Mouse (Mus musculus) spleen, postnatal 14 days (tissue): ENCODE data around the gene Tnfrsf11a.
"Not testable (repeated sequence)": the region's sequence is repeated elsewhere in the genome, so short reads cannot be mapped to it uniquely, and the experiment has no call there.

Source experiments
- DNase-seq, 2 experiments: peaks; one replicate each; pipeline ENCODE4 v3.0.0; 2021 to 2022; ENCODE audit warnings: low spot score in 2 of 2

Tnfrsf11a gene

GRCm38 (mm10) chr1:105780457-105781364 lies at the start of gene Tnfrsf11a:
Gene Tnfrsf11a (plus strand): TSS chr1:105780718.
- peak; percentile 20 to 24 for DNase-seq

DNA sequence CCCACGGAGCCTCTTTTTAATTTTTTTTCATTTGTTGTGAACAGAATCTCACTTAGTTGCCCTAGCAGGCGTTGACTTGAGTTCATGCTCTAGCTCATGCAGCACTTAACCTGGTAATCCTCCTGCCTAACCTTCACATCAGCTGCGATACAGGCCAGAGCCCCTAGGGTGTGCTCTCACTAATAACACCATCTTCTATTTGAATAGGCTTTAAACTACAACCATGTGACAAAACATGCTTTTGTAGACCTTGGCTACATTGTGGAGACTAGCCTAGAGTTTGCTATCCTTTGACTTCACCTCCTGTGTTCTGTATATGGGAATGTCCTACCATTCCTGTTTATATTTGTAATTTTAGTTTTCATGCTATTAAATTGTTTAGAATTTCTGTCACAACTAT lies 45.2 kb upstream of the Tnfrsf11a start:
- no peak for DNase-seq

DNA sequence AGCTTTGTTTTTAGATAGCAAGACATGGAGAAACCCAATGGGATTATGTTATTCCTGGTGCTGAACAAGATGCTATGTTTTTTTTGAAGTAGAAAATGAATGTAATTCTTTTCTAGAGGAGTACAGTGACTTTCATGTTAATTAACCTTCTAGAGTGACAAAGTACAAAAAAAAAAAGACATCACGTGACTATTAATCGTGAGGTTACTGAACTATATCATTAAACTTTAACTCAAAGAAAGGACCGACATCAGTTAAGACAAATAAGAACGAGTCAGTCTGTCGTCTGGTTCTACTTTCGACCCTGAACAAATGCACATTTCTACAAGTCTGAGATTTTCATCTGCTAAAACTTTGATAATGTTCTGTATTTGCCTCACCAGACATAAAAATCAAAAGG lies 42.2 kb upstream of the Tnfrsf11a start:
- DNase-seq = no peak

GRCm38 (mm10) chr1:105739493-105739892 lies 41.0 kb upstream of the Tnfrsf11a start:
- DNase-seq = no peak

- DNase-seq = no peak
Measured at GRCm38 (mm10) chr1:105742481-105742880, 38.0 kb upstream of the Tnfrsf11a start.

- DNase-seq = no peak
Measured at GRCm38 (mm10) chr1:105746444-105746843, 34.1 kb upstream of the Tnfrsf11a start.

GRCm38 (mm10) chr1:105746858-105747596 lies 33.5 kb upstream of the Tnfrsf11a start:
- no peak for DNase-seq

DNA sequence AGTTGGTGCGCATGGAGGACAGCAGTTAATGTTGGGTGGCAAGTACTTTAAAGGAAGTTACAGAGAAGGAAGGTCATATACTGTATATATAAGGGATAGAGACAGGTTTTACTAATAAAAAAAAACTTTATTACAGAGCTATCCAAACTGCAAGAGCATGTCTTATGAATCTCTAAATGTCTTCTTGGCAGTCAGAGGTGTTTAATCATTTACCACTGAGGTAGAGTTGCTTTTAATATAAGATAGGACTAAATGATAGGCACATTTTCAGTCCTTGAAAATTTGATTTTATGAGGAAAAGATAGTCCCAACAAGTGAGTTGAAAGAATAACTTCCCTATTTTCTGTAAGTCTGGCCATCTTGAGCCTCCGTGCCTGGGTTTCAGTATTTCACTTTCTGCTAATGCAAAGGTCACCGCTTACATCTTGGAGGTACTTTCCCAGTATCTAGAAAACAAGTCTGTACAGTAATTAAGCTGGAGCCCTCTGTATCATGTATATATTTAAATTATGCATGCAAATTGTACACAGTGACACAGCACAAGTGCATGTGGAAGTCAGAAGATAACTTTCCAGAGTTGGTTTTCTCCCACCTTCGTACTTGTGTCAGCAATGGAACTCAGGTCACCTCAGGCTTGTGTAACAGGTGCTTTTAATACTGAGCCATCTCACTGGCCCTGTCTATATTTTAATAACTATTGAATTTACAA lies 32.3 kb upstream of the Tnfrsf11a start:
- DNase-seq = no peak

- no peak for DNase-seq
Measured at GRCm38 (mm10) chr1:105752196-105752595, 28.3 kb upstream of the Tnfrsf11a start.

DNA sequence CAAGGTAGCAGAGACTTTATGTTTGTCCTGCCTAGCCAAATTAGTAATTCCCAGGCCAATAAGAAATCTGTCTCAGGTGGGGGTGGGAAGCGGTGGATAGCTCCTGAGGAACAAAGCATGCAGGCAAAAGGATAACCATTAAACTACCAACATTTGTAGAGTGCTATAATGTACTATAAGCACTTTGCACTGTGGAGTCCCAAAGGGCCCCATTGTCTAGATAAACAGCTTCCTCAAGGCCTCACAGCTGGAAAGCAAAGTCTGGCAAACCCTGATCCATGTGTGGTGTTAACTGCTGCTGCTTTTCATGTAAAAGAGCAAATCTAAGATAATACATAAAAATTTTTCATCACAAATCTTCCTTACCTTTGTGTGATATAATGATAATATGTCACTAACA lies 27.6 kb upstream of the Tnfrsf11a start:
- no peak for DNase-seq

GRCm38 (mm10) chr1:105758798-105759197 lies 21.7 kb upstream of the Tnfrsf11a start:
- DNase-seq = no peak

DNA sequence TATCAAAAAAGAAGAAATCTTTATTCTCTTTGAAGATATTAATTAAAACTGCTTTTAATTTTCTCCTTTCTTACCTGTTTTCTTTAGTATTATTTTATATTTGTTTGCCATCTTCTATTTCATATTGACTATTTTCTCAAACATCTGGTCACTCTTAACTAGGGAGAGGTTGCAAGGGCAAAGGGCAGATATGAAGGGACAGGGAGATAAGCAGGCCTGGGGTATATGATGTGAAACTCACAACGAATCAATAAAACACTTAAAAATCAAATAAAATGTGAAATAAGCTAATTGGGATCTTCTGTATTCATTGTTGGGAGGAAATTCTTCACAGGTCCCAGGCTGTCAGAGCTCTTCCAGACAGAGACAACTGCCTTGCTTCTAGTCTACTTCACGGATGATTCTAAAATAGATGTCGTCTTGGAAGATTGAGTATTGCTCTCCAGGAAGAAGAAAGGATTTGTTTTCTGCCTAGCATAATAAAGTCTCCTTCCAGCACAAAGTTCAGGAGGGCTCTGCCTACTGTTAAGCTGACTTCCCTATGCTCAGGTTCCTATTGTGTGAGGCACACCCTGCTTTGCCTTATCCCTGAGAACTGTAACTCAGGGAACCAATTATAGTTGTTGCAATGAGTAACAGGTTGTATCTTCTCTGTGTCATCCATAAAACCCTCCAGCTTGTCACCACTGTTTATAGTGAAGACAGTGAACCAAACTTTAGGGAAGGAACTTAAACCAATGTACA lies 20.9 kb upstream of the Tnfrsf11a start:
- no peak for DNase-seq

GRCm38 (mm10) chr1:105765586-105765985 lies 14.9 kb upstream of the Tnfrsf11a start:
- no peak for DNase-seq

DNA sequence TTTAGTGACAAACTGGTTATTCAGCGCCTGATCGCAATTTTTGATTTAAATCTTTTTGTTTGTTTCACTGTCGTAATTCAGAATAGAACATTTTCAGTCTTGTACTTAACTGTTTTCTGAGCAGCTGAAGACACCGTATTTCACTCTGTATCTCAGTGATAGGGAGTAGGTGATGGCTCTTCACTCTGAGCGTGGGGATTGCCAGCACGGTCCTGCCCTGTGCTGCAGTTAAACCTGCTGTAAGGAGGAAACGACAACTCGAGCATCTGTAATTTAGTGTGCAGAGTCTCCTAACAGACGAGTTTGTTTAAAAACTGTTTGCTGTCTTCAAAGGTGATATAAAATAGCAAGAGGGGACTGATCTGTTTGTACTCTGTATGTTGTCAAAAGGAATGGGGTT lies 14.4 kb upstream of the Tnfrsf11a start:
- DNase-seq = not testable (repeated sequence)

GRCm38 (mm10) chr1:105768397-105768796 lies 12.1 kb upstream of the Tnfrsf11a start:
- DNase-seq = no peak

DNA sequence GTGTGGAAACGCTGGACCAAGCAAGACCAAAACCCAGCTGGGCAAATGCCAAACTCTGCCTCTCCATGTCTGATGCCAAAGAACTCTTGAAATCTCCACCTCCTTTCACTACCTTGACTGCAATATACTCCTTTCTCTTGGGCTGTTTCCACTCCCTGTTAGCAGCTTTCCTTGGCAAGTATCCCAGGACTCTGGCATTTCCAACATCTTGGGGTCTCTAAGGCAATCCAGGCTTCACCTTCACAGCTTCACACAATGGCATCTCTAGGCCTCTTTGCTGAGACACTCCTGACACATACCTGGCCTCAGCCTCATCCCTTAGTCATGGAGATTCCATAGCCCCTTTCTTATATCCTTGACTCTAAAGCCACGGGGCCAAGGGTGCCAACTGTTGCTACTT lies 9.8 kb upstream of the Tnfrsf11a start:
- no peak for DNase-seq

GRCm38 (mm10) chr1:105776426-105776825 lies 4.1 kb upstream of the Tnfrsf11a start:
- no peak for DNase-seq

GRCm38 (mm10) chr1:105780079-105780456 lies 450 bp upstream of the Tnfrsf11a start:
- DNase-seq = no peak

DNA sequence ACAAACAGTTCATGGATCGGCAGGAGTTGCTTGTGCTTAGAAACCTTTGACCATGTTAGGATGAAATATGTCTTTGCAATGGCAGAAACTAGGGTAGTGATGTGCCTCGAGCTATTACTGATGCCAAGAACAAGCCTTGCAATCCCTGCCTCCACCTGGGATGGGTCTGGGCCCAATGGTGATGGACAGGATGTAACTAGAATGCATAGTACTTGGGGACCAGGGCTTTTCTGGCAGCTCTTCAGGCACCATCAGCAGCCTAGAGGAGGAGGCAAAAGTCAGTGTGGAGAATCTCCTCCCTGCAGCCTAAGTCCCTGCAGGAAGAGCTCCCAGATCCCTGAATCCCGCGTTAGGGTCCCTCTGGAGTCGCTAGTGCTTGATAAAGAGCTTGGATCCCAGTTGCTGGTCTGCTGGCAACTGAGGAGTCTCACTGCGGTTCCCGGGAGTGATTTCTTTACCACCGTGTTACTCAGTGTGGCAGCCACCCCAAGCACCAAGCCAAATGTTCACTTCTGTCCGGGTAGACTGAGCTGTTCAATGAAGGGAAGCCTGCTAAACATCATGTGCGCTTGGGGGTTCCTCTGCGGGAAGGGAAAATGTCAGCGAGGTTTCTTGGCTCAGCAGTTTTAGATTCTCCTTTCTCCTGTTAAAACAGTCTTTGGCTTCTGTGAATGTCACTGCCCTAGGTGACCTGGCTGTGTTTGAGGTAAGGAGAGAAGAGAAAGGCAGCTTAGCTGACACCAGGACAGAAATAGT lies 1.1 kb downstream of the Tnfrsf11a start:
- DNase-seq = no peak

GRCm38 (mm10) chr1:105784257-105785016 lies 3.9 kb downstream of the Tnfrsf11a start:
- DNase-seq = no peak
